In genomic region chr12:119410956-119411355, GRCm38 (mm10) we compare ENCODE assay signal across 14 mouse cellular contexts.
"Had no signal": no experiment of that assay in that cellular context is flagged by ENCODE, and none has a peak within 500 bp of the region (broad histone marks: within the 10 kb centered on the region; RNA-seq: fewer than 3 reads in every experiment).

No protein-coding gene starts in this region.

- H3K9me3 ChIP-seq: midbrain, embryonic 12.5 days; midbrain, embryonic 15.5 days; neural tube, embryonic 12.5 days; stomach, embryonic 15.5 days had no signal

- H3K4me3 ChIP-seq: midbrain, embryonic 10.5 days; midbrain, embryonic 12.5 days; midbrain, embryonic 15.5 days; neural tube, embryonic 12.5 days; stomach, embryonic 15.5 days had no signal

- H3K9ac ChIP-seq: lung, embryonic 14.5 days; midbrain, embryonic 12.5 days; midbrain, embryonic 15.5 days; neural tube, embryonic 12.5 days; stomach, embryonic 15.5 days had no signal

- H3K36me3 ChIP-seq: midbrain, embryonic 10.5 days; midbrain, embryonic 12.5 days; midbrain, embryonic 15.5 days; neural tube, embryonic 12.5 days; stomach, embryonic 15.5 days had no signal

- H3K27ac ChIP-seq: midbrain, embryonic 10.5 days; midbrain, embryonic 12.5 days; midbrain, embryonic 15.5 days; neural tube, embryonic 12.5 days; stomach, embryonic 15.5 days; stomach, postnatal 0 days had no signal

- DNase-seq: lung, adult 18-20 months; lung, embryonic 14.5 days; lung, postnatal 10 days; lung, postnatal 4 days; right cerebral cortex, postnatal 14 days; thymus, adult 2 months; thymus, postnatal 25 days; thymus, postnatal 4 days had no signal

- H3K4me2 ChIP-seq: lung, embryonic 14.5 days; midbrain, embryonic 12.5 days; midbrain, embryonic 15.5 days; neural tube, embryonic 12.5 days; stomach, embryonic 15.5 days had no signal

- ATAC-seq: midbrain, embryonic 15.5 days had no signal

- H3K4me1 ChIP-seq: midbrain, embryonic 10.5 days; midbrain, embryonic 12.5 days; midbrain, embryonic 15.5 days; neural tube, embryonic 12.5 days; stomach, embryonic 15.5 days had no signal

- H3K27me3 ChIP-seq: midbrain, embryonic 12.5 days; midbrain, embryonic 15.5 days; neural tube, embryonic 12.5 days; stomach, embryonic 15.5 days had no signal
